In genomic region chr14:24206314-24206713, GRCm38 (mm10) we compare ENCODE assay signal across 9 mouse cellular contexts. TPM values are rescaled to one million over a fixed set of nuclear protein-coding genes. Genes with fewer than 3 reads are reported as not detected.
A peak's percentile ranks its signal among the peaks of the same experiment; 100 is the strongest.
DNase-seq lines count a peak whose midpoint lies in the region; ATAC-seq and TF ChIP-seq lines count a peak whose summit lies in the region.
"Had no signal": no experiment of that assay in that cellular context is flagged by ENCODE, and none has a peak within 500 bp of the region (broad histone marks: within the 10 kb centered on the region; RNA-seq: fewer than 3 reads in every experiment).

No protein-coding gene starts in this region.

- H3K27me3 ChIP-seq in kidney, adult 2 months (replicated peaks; ENCODE audit: control insufficient read depth, insufficient read depth, low read length) = no peaks in the 10 kb centered on the region
- H3K27me3 ChIP-seq in forebrain, embryonic 15.5 days = no peaks in the 10 kb centered on the region
- no peaks in the 10 kb centered on the region for H3K27me3 ChIP-seq in midbrain, embryonic 15.5 days (replicated peaks)
- H3K27me3 ChIP-seq: limb, embryonic 15.5 days had no signal

- no peak overlapping the region for H3K9ac ChIP-seq in forebrain, embryonic 15.5 days (replicated peaks)
- no peak overlapping the region for H3K9ac ChIP-seq in midbrain, embryonic 15.5 days
- H3K9ac ChIP-seq: limb, embryonic 15.5 days had no signal

- peaks cover 56% of the 10 kb centered on the region for H3K4me1 ChIP-seq in kidney, adult 2 months (ENCODE audit: control insufficient read depth, insufficient read depth, low read length)
- peaks cover 32% of the 10 kb centered on the region for H3K4me1 ChIP-seq in forebrain, embryonic 15.5 days
- peaks cover 36% of the 10 kb centered on the region for H3K4me1 ChIP-seq in midbrain, embryonic 15.5 days

- no peak for ATAC-seq in forebrain, embryonic 15.5 days (replicated peaks)
- no peak for ATAC-seq in midbrain, embryonic 15.5 days (replicated peaks)
- ATAC-seq in erythroid progenitor cell, adult 5-6 weeks (replicated peaks; ENCODE audit: low FRiP score, poor library complexity, severe bottlenecking) = no peak
- ATAC-seq in granulocyte monocyte progenitor cell, adult 5-6 weeks (replicated peaks; ENCODE audit: poor library complexity, severe bottlenecking) = no peak

- H3K36me3 ChIP-seq in kidney, adult 2 months (ENCODE audit: control insufficient read depth, insufficient read depth, low read length) = no peaks in the 10 kb centered on the region
- no peaks in the 10 kb centered on the region for H3K36me3 ChIP-seq in forebrain, embryonic 15.5 days
- no peaks in the 10 kb centered on the region for H3K36me3 ChIP-seq in midbrain, embryonic 15.5 days (replicated peaks)

- TF ChIP-seq POLR2A in kidney, adult 2 months (IDR thresholded peaks at IDR 0.05; ENCODE audit: low read depth, low read length) = no peak

- no peaks in the 10 kb centered on the region for H3K9me3 ChIP-seq in forebrain, embryonic 15.5 days
- no peaks in the 10 kb centered on the region for H3K9me3 ChIP-seq in midbrain, embryonic 15.5 days
- H3K9me3 ChIP-seq: limb, embryonic 15.5 days had no signal

- H3K4me3 ChIP-seq in kidney, adult 2 months (ENCODE audit: insufficient read depth, low read depth, low read length) = no peak overlapping the region
- no peak overlapping the region for H3K4me3 ChIP-seq in forebrain, embryonic 15.5 days
- no peak overlapping the region for H3K4me3 ChIP-seq in midbrain, embryonic 15.5 days
- H3K4me3 ChIP-seq: limb, embryonic 15.5 days had no signal

- WGBS in kidney, adult 2 months = 21% methylated on average over 9 of the region's 9 CpGs
- 31% methylated on average over 9 of the region's 9 CpGs for WGBS in forebrain, embryonic 15.5 days
- WGBS in midbrain, embryonic 15.5 days = 47% methylated on average over 6 of the region's 9 CpGs

- DNase-seq in kidney, adult 2 months = no peak
- no peak for DNase-seq in kidney, postnatal 10 days
- DNase-seq in adrenal gland, postnatal 10 days = peak; percentile 40
- DNase-seq in thymus, postnatal 0 days (ENCODE audit: low spot score) = no peak

- H3K27ac ChIP-seq in kidney, adult 2 months (ENCODE audit: insufficient read depth, low read depth, low read length) = peak overlapping the region; percentile 21; the same call in 1 of the 2 replicates
- peak overlapping the region; percentile 74 for H3K27ac ChIP-seq in forebrain, embryonic 15.5 days (replicated peaks)
- H3K27ac ChIP-seq in midbrain, embryonic 15.5 days = 0 out of 2 replicates have a peak overlapping the region, but pooled peaks have one; percentile 55
- H3K27ac ChIP-seq: limb, embryonic 15.5 days had no signal

- TF ChIP-seq CTCF in kidney, adult 2 months (conservative IDR thresholded peaks at IDR 0.05; ENCODE audit: insufficient read depth, insufficient read length, low read depth, low read length) = no peak; the same call in 1 of the 2 replicates

- H3K4me2 ChIP-seq in forebrain, embryonic 15.5 days (replicated peaks) = no peak overlapping the region
- no peak overlapping the region for H3K4me2 ChIP-seq in midbrain, embryonic 15.5 days
- H3K4me2 ChIP-seq: limb, embryonic 15.5 days had no signal

RNA-seq across cellular contexts. Expression of gene Dlg5, which starts 39.4 kb away (rescaled TPM):
- 31.0 and 37.3 TPM in 2 replicates for polyA plus RNA-seq in kidney, adult 2 months (2012; rRNA removed)
- total RNA-seq in adrenal gland, postnatal 10 days (2021) = 10 to 100 TPM; 31.9 to 37.6 TPM
- 17.3 and 18.8 TPM in 2 replicates for polyA plus RNA-seq in forebrain, embryonic 15.5 days (2015; fragmentation: Nextera tagmentation; extraction: Ambion mirVana)
- 21.9 and 22.9 TPM in 2 replicates for polyA plus RNA-seq in midbrain, embryonic 15.5 days (2015; fragmentation: Nextera tagmentation; extraction: Ambion mirVana)
- 3.4 TPM in 1 of 2 replicates, not detected in the other for total RNA-seq in erythroid progenitor cell, adult 5-6 weeks (2015; ENCODE audit: low replicate concordance)
- total RNA-seq in erythroid progenitor cell, adult 5-6 weeks (2017; ENCODE audit: low replicate concordance) = 0.77 and 1.8 TPM in 2 replicates
- total RNA-seq in granulocyte monocyte progenitor cell, adult 5-6 weeks (2014; fragmentation: Nextera tagmentation) = not detected in 2 replicates
- not detected in 2 replicates for total RNA-seq in granulocyte monocyte progenitor cell, adult 5-6 weeks (2017)
- polyA plus RNA-seq in thymus, postnatal 0 days (2015; fragmentation: Nextera tagmentation; extraction: Ambion mirVana) = 1.7 and 2.0 TPM in 2 replicates

Comparison
In these comparisons a context has a peak if more than half of its experiments do, and no peak if none do; other contexts are left out.
1. H3K27ac ChIP-seq: peak in every context shown above with its lines; median percentile 74 in forebrain, embryonic 15.5 days; 55 in midbrain, embryonic 15.5 days; 21 in kidney, adult 2 months.